Mouse (Mus musculus) kidney, postnatal 0 days (tissue): ENCODE measurements around the gene Mocs3. TPM values are rescaled to one million over a fixed set of nuclear protein-coding genes. Genes with fewer than 3 reads are reported as not detected.
A peak's percentile ranks its signal among the peaks of the same experiment; 100 is the strongest.

Source experiments
- ATAC-seq: fragments of 200-750 bp; cut with Nextera tagmentation; replicated peaks from 2 replicates; pipeline ENCODE4 v1.8.0; 2017; ENCODE audit warnings: low read depth, moderate number of reproducible peaks, moderate TSS enrichment, moderate library complexity; ENCODE audit not compliant: low FRiP score
- DNase-seq: peaks from one replicate; pipeline ENCODE4 v3.0.0-alpha.2; 2016; ENCODE audit warnings: low spot score
- H3K27ac ChIP-seq: fragments of 300-500 bp; sonication (generic); 2 replicates; pipeline ENCODE4 v1.5.1; 2014; ENCODE audit warnings: mild to moderate bottlenecking
- H3K27me3 ChIP-seq: fragments of 300-500 bp; sonication (generic); 2 replicates; pipeline ENCODE4 v1.6.1; 2014; ENCODE audit warnings: low read length, mixed read lengths; ENCODE audit not compliant: insufficient read depth
- H3K36me3 ChIP-seq: fragments of 300-500 bp; sonication (generic); 2 replicates; pipeline ENCODE4 v1.6.1; 2014; ENCODE audit warnings: low read length, mixed read lengths; ENCODE audit not compliant: insufficient read depth
- H3K4me1 ChIP-seq: fragments of 300-500 bp; sonication (generic); replicated peaks from 2 replicates; pipeline ENCODE4 v1.6.1; 2014; ENCODE audit warnings: antibody characterized with exemption, low read length, mixed read lengths; ENCODE audit not compliant: insufficient read depth
- H3K4me2 ChIP-seq: fragments of 300-500 bp; sonication (generic); 2 replicates; pipeline ENCODE4 v1.6.1; 2014; ENCODE audit warnings: mild to moderate bottlenecking, low read length, moderate library complexity, mixed read lengths
- H3K4me3 ChIP-seq: fragments of 300-500 bp; sonication (generic); replicated peaks from 2 replicates; pipeline ENCODE4 v1.5.1; 2014; ENCODE audit warnings: low read depth, low read length
- H3K9ac ChIP-seq: fragments of 300-500 bp; sonication (generic); 2 replicates; pipeline ENCODE4 v1.6.1; 2014; ENCODE audit warnings: low read depth, low read length
- H3K9me3 ChIP-seq: fragments of 300-500 bp; sonication (generic); replicated peaks from 2 replicates; pipeline ENCODE4 v1.6.1; 2016; ENCODE audit warnings: low read length, inconsistent platforms, mixed read lengths
- CTCF ChIP-seq: IDR thresholded peaks from 2 replicates; pipeline ENCODE4 v1.5.1; 2016; ENCODE audit warnings: antibody characterized with exemption, low read depth, mild to moderate bottlenecking, moderate library complexity
- WGBS: fragments of 180-500 bp; shearing (Covaris S2); extraction: QIAGEN DNeasy Blood & Tissue Kit; methylation state at CpG from one replicate; pipeline ENCODE4 v1.1.7; 2014; 5-methylcytosine and 5-hydroxymethylcytosine counted together
- polyA plus RNA-seq: library from polyadenylated mRNA; unstranded; fragments of >200 nt; fragmentation: Nextera tagmentation; extraction: Ambion mirVana; gene quantifications from 2 replicates; pipeline ENCODE4 v1.2.1, GENCODE M21; 2015

Mocs3 gene
- polyA plus RNA-seq, 1 experiment from 2014 or later, result 9.3 TPM

GRCm38 (mm10) chr2:168260900-168261299 is 30.5 kb downstream of the Mocs3 start:
- Histone ChIP-seq H3K27ac (no peak overlapping the region), H3K4me1 (no peaks in the 10 kb centered on the region), H3K4me3 (no peak overlapping the region), H3K36me3 (no peaks in the 10 kb centered on the region), H3K9ac (no peak overlapping the region), H3K9me3 (no peaks in the 10 kb centered on the region), H3K4me2 (no peak overlapping the region), H3K27me3 (no peaks in the 10 kb centered on the region)
- ATAC-seq, result no peak
- 91% methylated on average over 10 of the region's 10 CpGs for WGBS
- TF ChIP-seq CTCF, result no peak
- DNase-seq, result no peak

DNA sequence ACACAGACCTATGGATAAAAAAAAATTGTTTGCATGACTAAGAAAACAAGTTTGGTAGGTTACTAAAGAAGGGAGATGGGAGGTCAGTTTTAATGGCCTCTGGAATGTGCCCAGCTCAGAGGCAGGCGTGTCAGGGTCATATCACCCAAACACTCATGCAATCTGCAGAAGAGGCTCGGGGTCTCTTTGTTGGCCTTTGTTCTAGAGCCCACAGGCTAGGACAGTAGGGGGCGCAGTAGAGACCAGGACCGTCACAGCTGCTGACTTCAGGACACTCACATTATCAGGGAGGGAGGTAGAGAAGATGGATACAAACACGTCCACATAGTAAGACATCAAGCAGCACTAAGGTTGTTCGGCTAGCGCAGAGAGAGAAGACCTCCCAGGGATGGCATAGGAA is 37.6 kb downstream of the Mocs3 start:
- no peak for ATAC-seq
- no peaks in the 10 kb centered on the region for H3K27me3 ChIP-seq

DNA sequence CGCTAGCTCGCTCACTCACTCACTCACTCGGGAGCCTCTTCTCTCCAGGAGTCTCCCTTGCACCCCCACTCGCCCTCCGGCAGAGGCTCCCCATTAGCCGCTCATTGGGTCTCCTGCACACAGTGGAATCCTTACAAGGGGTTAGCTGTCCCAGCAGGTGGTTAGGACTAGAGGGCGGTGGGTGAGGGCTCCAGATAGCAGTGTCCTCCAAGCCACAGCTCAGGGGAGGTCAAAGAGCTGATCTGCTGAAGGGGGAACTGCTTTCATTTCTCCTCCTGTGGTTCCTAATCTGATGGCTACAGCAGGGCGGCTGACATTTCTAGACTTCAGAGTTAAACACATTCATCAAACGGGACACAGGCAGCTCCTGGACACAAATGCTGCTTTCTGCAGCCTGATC is 43.0 kb downstream of the Mocs3 start:
- 53% methylated on average over 9 of the region's 9 CpGs for WGBS
- no peaks in the 10 kb centered on the region for H3K4me1 ChIP-seq
- H3K4me2 ChIP-seq, result no peak overlapping the region
- no peaks in the 10 kb centered on the region for H3K36me3 ChIP-seq
- DNase-seq (no peak), ATAC-seq (no peak)
- no peak overlapping the region for H3K27ac ChIP-seq
- H3K27me3 ChIP-seq, result 0 out of 2 replicates have a peak, but pooled peaks cover 4% of the 10 kb centered on the region
- no peak for TF ChIP-seq CTCF
- no peak overlapping the region for H3K4me3 ChIP-seq
- no peaks in the 10 kb centered on the region for H3K9me3 ChIP-seq
- no peak overlapping the region for H3K9ac ChIP-seq

More for the DNA sequence above, 37.6 kb downstream of the Mocs3 start:
- WGBS, result 42% methylated on average over 7 of the region's 7 CpGs
- H3K4me2 ChIP-seq, result no peak overlapping the region
- DNase-seq, result peak; percentile 39
- no peak overlapping the region for H3K27ac ChIP-seq
- H3K4me3 ChIP-seq, result no peak overlapping the region
- TF ChIP-seq CTCF, result peak; percentile 62
- no peak overlapping the region for H3K9ac ChIP-seq
- H3K9me3 ChIP-seq, result no peaks in the 10 kb centered on the region
- no peaks in the 10 kb centered on the region for H3K36me3 ChIP-seq
- no peaks in the 10 kb centered on the region for H3K4me1 ChIP-seq

GRCm38 (mm10) chr2:168274374-168274935 is 44.0 kb downstream of the Mocs3 start:
- Histone ChIP-seq H3K4me1 (no peaks in the 10 kb centered on the region), H3K9ac (no peak overlapping the region), H3K9me3 (no peaks in the 10 kb centered on the region), H3K27ac (no peak overlapping the region), H3K27me3 (peaks cover 12% of the 10 kb centered on the region; the same call in 1 of the 2 replicates), H3K36me3 (no peaks in the 10 kb centered on the region), H3K4me2 (no peak overlapping the region), H3K4me3 (no peak overlapping the region)
- WGBS, result 9% methylated on average over 11 of the region's 11 CpGs
- TF ChIP-seq CTCF, result peak; percentile 79
- ATAC-seq (no peak; the same call in 1 of the 2 replicates), DNase-seq (peak; percentile 73)

GRCm38 (mm10) chr2:168280729-168281581 is 50.5 kb downstream of the Mocs3 start:
- Histone ChIP-seq H3K36me3 (no peaks in the 10 kb centered on the region), H3K4me3 (peak overlapping the region; percentile 44), H3K4me2 (peak overlapping the region; percentile 89), H3K9ac (peak overlapping the region; percentile 40; the same call in 1 of the 2 replicates), H3K27me3 (peaks cover 38% of the 10 kb centered on the region), H3K4me1 (no peaks in the 10 kb centered on the region; the same call in 1 of the 2 replicates), H3K27ac (no peak overlapping the region), H3K9me3 (no peaks in the 10 kb centered on the region)
- ATAC-seq (peak; percentile 68), DNase-seq (peak; percentile 67)
- no peak; the same call in 1 of the 2 replicates for TF ChIP-seq CTCF
- 2% methylated on average over 70 of the region's 82 CpGs for WGBS

DNA sequence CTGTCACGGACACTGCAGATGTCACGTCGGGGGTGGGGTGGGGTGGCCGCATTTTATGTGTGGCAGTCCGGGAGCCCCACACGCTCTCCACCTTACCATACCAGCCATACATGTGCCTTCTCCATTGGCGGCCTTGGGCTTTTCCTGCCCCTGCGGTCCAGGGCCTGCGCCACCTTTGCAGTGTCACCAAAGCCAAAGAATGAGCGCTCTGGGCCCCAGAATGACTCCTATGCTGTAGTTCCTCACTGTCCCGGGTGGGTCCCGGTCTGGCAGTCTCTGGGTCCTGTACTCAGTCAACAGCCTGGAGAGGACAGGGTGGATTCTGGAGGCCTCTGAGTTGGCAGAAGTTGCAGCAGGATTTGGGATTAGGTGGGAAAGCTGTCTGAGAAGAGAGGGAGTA is 51.2 kb downstream of the Mocs3 start, which contains the start of gene Kcng1:
TSS of gene Kcng1 (minus strand) at position 155 of the 400 bp plus-strand sequence.
- Histone ChIP-seq H3K4me3 (peak within 1 kb of the TSS; percentile 44), H3K27ac (no peak within 1 kb of the TSS), H3K4me2 (peak within 1 kb of the TSS; percentile 89), H3K4me1 (no peaks in the 10 kb centered on the region; the same call in 1 of the 2 replicates), H3K9ac (peak within 1 kb of the TSS; percentile 40; the same call in 1 of the 2 replicates), H3K36me3 (no peaks in the 10 kb centered on the region), H3K9me3 (no peaks in the 10 kb centered on the region), H3K27me3 (peaks cover 35% of the 10 kb centered on the region)
- no peak for TF ChIP-seq CTCF
- DNase-seq, result no peak
- no peak for ATAC-seq
- WGBS, result 21% methylated on average over 12 of the region's 12 CpGs

Other genes with a start within 250 kb of the Mocs3 start
- 2.3 and 2.8 TPM in 2 replicates for gene Ripor3, start 220.0 kb upstream of the Mocs3 start, polyA plus RNA-seq
- gene Pard6b, start 149.6 kb upstream of the Mocs3 start, polyA plus RNA-seq, result 28.6 and 29.6 TPM in 2 replicates
- 6.0 and 13.1 TPM in 2 replicates for gene Adnp, start 23.5 kb upstream of the Mocs3 start, polyA plus RNA-seq
- gene Gm20716, start 258 bp upstream of the Mocs3 start, polyA plus RNA-seq, result 8.3 and 11.1 TPM in 2 replicates
- 154 and 169 TPM in 2 replicates for gene Dpm1, start within 50 bp of the Mocs3 start, polyA plus RNA-seq
- 0.76 and 0.83 TPM in 2 replicates for gene Kcng1, start 51.1 kb downstream of the Mocs3 start, polyA plus RNA-seq